Mouse (Mus musculus) central nervous system, embryonic 14 days (tissue): ENCODE results near the gene Nudcd2. TPM values are rescaled to one million over a fixed set of nuclear protein-coding genes. Genes with fewer than 3 reads are reported as not detected.

Experiments used
- polyA plus RNA-seq: library from polyadenylated mRNA; depleted of rRNA; stranded (reverse); fragments of >200 nt; gene quantifications from 2 replicates; pipeline ENCODE4 v1.2.3, GENCODE M21; 2012; rRNA removed

Gene Nudcd2
- polyA plus RNA-seq: 42.8 and 45.9 TPM in 2 replicates

GRCm38 (mm10) chr11:40733339-40734174, at the start of gene Nudcd2, which contains the start of gene Hmmr:
Gene Nudcd2 (plus strand): TSS chr11:40733667.
Gene Hmmr (minus strand): TSS chr11:40733422.

GRCm38 (mm10) chr11:40695103-40695502, 38.4 kb upstream of the Nudcd2 start, which contains the start of gene Mat2b:
Gene Mat2b (minus strand): TSS chr11:40695203.

GRCm38 (mm10) chr11:40755109-40755627, 21.7 kb downstream of the Nudcd2 start, which contains the start of gene Ccng1:
Gene Ccng1 (minus strand): TSS chr11:40755311.

Other genes with a start within 250 kb of the Nudcd2 start
- 57.9 and 59.1 TPM in 2 replicates for gene Mat2b, start 38.5 kb upstream of the Nudcd2 start, polyA plus RNA-seq
- gene Hmmr, start 245 bp upstream of the Nudcd2 start, polyA plus RNA-seq: 10.6 and 14.4 TPM in 2 replicates
- gene Ccng1, start 21.6 kb downstream of the Nudcd2 start, polyA plus RNA-seq: 16.2 and 17.8 TPM in 2 replicates